Mouse (Mus musculus): Measurements from ENCODE around the gene Snx27. TPM values are rescaled to one million over a fixed set of nuclear protein-coding genes. Genes with fewer than 3 reads are reported as not detected.
A peak's percentile ranks its signal among the peaks of the same experiment; 100 is the strongest.

Snx27 gene
- polyA plus RNA-seq, 1 experiment from 2014 or later, result 40.4 TPM

DNA sequence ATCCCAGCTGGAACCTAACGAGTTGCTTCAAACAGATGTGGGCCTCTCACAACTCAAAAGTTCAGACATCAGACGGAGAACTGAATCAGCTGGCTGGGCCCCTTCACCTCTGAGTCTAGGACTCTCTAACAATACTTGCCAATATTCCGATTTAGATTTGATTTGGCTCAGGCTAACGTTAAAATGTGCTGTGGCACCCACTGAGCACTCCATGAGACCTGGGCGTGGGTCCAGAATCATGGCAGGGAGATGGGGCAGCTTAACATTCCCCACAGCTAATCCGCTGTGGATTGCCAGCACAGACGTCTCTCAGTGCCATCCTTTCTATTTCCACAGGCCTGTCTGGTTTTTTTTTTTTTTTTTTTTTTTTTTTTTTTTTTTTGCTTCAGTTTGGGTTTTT is 96.6 kb downstream of the Snx27 start:
- no peaks in the 10 kb centered on the region for H3K27me3 ChIP-seq (ENCODE audit: insufficient read depth, low read length)
- H3K9ac ChIP-seq, result no peak overlapping the region
- no peaks in the 10 kb centered on the region for H3K36me3 ChIP-seq (ENCODE audit: insufficient read depth)
- TF ChIP-seq CTCF (IDR thresholded peaks at IDR 0.05; ENCODE audit: low read depth), result no peak
- H3K4me3 ChIP-seq (ENCODE audit: low read depth, low read length), result no peak overlapping the region
- no peak overlapping the region for H3K27ac ChIP-seq (ENCODE audit: low read depth)
- DNase-seq, result no peak
- 64% methylated on average over 7 of the region's 7 CpGs for WGBS
- no peak for ATAC-seq (ENCODE audit: insufficient read depth)
- H3K4me2 ChIP-seq, result no peak overlapping the region
- H3K4me1 ChIP-seq (ENCODE audit: insufficient read depth), result no peaks in the 10 kb centered on the region
- no peaks in the 10 kb centered on the region for H3K9me3 ChIP-seq (ENCODE audit: low read depth, low read length)

DNA sequence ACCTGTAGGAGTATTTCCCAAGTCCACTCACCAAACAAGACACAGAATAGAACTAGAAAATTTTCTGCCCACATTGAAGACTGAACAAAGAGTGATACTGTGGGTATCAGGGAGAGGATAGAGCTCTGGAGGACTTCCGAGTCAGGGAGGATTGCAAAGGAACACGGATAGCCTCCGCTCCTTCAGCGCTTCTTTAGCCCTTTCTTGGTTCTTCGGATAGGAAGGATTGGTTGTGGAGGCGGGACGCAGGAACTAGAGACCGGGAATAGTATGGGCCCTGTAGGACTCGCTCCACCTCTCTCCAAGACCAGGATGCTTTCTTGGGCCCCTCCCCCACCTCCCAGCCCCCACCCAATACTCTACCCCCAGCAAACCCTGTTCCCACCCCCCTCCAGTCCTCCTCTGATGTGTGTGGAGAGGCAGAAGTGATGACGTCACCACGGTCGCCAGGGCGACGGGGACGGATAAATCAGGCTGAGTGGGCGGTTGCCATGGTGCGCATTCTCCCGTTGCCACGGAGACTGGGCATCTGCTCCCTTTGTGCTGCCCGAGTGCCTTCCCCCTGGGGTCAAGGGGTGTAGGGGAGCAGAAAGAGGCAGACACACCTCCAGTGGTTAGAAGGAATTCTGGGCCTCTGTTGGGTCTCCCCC is 98.6 kb downstream of the Snx27 start:
- no peaks in the 10 kb centered on the region for H3K4me1 ChIP-seq (ENCODE audit: insufficient read depth)
- peak; percentile 9; the same call in 1 of the 2 replicates for ATAC-seq (ENCODE audit: insufficient read depth)
- WGBS, result 33% methylated on average over 20 of the region's 20 CpGs
- H3K4me3 ChIP-seq (ENCODE audit: low read depth, low read length), result no peak overlapping the region
- no peaks in the 10 kb centered on the region for H3K9me3 ChIP-seq (ENCODE audit: low read depth, low read length)
- DNase-seq, result peak; percentile 36
- H3K4me2 ChIP-seq, result no peak overlapping the region
- no peak for TF ChIP-seq CTCF (IDR thresholded peaks at IDR 0.05; ENCODE audit: low read depth)
- no peak overlapping the region for H3K27ac ChIP-seq (ENCODE audit: low read depth)
- peaks cover 9% of the 10 kb centered on the region for H3K27me3 ChIP-seq (ENCODE audit: insufficient read depth, low read length)
- no peaks in the 10 kb centered on the region for H3K36me3 ChIP-seq (ENCODE audit: insufficient read depth)
- H3K9ac ChIP-seq, result no peak overlapping the region

DNA sequence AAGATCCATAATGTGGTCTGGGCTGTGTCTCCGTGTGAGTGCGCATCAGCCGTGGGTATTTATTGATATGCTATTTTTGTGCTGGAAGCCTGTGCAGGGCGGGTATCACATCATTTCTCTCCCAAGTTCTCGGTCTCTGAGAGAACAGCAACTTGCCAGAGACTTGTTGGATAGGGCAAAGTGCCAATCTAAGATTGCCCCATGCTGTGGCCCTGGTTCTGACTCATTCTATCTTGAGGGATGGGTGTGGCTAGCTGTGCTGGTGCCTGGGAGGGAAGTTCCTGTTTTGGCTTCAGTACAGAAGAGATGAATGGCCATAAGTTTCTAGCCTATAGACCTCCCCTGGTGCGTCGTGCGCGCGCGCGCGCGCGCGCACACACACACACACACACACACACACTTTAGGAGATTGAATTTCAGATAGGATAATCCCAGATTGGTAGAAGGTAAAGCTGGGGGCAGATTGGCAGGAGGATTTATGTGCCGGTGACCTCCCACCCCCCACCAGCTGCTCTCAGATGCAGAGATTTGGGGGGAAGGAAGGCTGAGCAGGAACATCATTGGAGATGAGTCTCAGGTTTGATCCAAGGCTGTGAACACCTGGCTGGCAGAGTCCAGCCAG is 99.6 kb downstream of the Snx27 start:
- no peak for TF ChIP-seq CTCF (IDR thresholded peaks at IDR 0.05; ENCODE audit: low read depth)
- no peak overlapping the region for H3K9ac ChIP-seq
- ATAC-seq (ENCODE audit: insufficient read depth) (no peak), DNase-seq (peak; percentile 27)
- WGBS, result 78% methylated on average over 17 of the region's 17 CpGs
- no peak overlapping the region for H3K27ac ChIP-seq (ENCODE audit: low read depth)
- H3K4me3 ChIP-seq (ENCODE audit: low read depth, low read length), result no peak overlapping the region
- no peaks in the 10 kb centered on the region for H3K36me3 ChIP-seq (ENCODE audit: insufficient read depth)
- H3K9me3 ChIP-seq (ENCODE audit: low read depth, low read length), result no peaks in the 10 kb centered on the region
- H3K27me3 ChIP-seq (ENCODE audit: insufficient read depth, low read length), result peaks cover 13% of the 10 kb centered on the region
- H3K4me2 ChIP-seq, result no peak overlapping the region
- H3K4me1 ChIP-seq (ENCODE audit: insufficient read depth), result no peaks in the 10 kb centered on the region

DNA sequence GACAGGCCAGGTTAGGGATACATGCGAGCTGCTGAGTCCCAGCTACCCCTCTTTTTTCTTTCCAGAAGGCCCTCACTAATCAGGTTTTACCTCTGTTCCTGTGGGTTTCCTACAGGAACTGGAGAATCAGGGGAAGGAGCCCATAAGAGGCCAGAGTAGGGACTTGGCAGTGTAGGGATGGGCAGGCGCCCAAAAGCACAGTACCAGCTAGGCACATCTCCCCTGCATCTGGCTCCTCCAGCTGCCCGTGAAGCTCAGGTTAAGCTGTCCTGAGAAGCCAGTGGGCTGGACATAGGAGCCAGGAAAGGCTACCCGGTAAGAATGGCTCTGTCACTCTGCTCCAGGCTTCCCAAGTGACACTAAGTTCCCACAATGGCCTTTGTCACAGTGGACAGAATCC is 101.1 kb downstream of the Snx27 start:
- Histone ChIP-seq H3K27ac (ENCODE audit: low read depth) (no peak overlapping the region), H3K4me1 (ENCODE audit: insufficient read depth) (no peaks in the 10 kb centered on the region), H3K27me3 (ENCODE audit: insufficient read depth, low read length) (peaks cover 13% of the 10 kb centered on the region), H3K9ac (no peak overlapping the region), H3K4me2 (no peak overlapping the region), H3K9me3 (ENCODE audit: low read depth, low read length) (no peaks in the 10 kb centered on the region), H3K36me3 (ENCODE audit: insufficient read depth) (no peaks in the 10 kb centered on the region), H3K4me3 (ENCODE audit: low read depth, low read length) (no peak overlapping the region)
- DNase-seq, result no peak
- WGBS, result 61% methylated on average over 4 of the region's 4 CpGs
- TF ChIP-seq CTCF (IDR thresholded peaks at IDR 0.05; ENCODE audit: low read depth), result no peak
- ATAC-seq (ENCODE audit: insufficient read depth), result no peak

DNA sequence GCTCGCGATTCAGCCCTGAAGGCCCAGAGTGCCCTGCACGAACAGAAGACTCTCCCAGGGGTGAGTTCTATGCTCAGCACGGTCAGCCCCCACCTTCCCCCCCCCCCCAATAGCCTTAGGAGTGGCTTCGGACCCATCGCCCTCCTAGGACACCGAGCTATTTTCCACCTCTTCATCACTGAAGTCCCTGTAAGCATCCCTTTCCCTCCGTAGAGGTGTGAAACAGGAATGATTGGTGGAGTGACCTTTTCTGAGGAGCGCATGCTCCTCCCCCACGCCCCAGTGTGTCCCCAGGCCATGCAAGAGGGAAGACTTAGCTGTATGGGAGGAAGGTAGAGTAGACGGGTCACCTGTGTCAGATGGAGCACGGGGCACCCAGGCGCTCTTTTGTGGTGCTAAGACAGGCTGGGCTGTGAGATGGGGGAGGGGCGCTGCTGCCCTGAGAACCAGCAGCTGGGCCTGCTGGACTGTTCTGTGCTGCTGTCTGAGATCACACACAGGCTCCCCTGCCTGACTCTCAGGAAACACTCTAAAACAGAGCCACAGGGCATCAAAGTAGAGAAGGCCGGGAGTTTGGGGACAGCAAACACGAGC is 102.1 kb downstream of the Snx27 start, which contains the start of gene Riiad1:
Gene Riiad1 (minus strand): TSS at position 51 of the 594 bp plus-strand sequence.
- Histone ChIP-seq H3K27ac (ENCODE audit: low read depth) (no peak within 1 kb of the TSS), H3K27me3 (ENCODE audit: insufficient read depth, low read length) (peaks cover 13% of the 10 kb centered on the region), H3K9me3 (ENCODE audit: low read depth, low read length) (no peaks in the 10 kb centered on the region), H3K4me2 (peak within 1 kb of the TSS; percentile 36; the same call in 1 of the 2 replicates), H3K4me3 (ENCODE audit: low read depth, low read length) (no peak within 1 kb of the TSS), H3K4me1 (ENCODE audit: insufficient read depth) (no peaks in the 10 kb centered on the region), H3K9ac (no peak within 1 kb of the TSS), H3K36me3 (ENCODE audit: insufficient read depth) (no peaks in the 10 kb centered on the region)
- DNase-seq (no peak), ATAC-seq (ENCODE audit: insufficient read depth) (no peak)
- 12% methylated on average over 16 of the region's 16 CpGs for WGBS
- TF ChIP-seq CTCF (IDR thresholded peaks at IDR 0.05; ENCODE audit: low read depth), result no peak

DNA sequence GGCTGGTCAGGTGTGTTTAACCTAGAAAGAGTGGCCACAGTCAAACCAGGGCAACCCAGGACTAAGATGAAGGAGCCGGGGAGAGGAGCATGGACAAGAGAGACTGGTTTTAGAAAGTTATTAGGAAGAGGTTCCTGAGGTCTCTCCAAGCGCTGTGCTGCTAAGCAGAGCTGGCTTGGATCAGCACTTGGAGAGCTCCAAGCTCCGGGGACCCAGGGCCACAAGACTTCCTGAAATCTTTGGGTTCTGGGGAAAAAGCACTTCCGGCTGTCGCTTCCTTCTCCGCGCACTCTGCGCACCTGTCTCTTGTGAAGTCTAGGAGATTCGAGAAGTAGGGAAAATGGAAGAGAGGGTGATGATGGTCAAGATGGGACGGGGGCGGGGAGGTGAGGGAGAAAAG is 103.0 kb downstream of the Snx27 start:
- Histone ChIP-seq H3K9me3 (ENCODE audit: low read depth, low read length) (no peaks in the 10 kb centered on the region), H3K4me1 (ENCODE audit: insufficient read depth) (no peaks in the 10 kb centered on the region), H3K4me3 (ENCODE audit: low read depth, low read length) (no peak overlapping the region), H3K27me3 (ENCODE audit: insufficient read depth, low read length) (peaks cover 13% of the 10 kb centered on the region), H3K36me3 (ENCODE audit: insufficient read depth) (no peaks in the 10 kb centered on the region), H3K27ac (ENCODE audit: low read depth) (no peak overlapping the region), H3K4me2 (peak overlapping the region; percentile 36; the same call in 1 of the 2 replicates), H3K9ac (no peak overlapping the region)
- DNase-seq, result peak; percentile 75
- no peak for ATAC-seq (ENCODE audit: insufficient read depth)
- WGBS, result 3% methylated on average over 11 of the region's 11 CpGs
- TF ChIP-seq CTCF (IDR thresholded peaks at IDR 0.05; ENCODE audit: low read depth), result no peak

DNA sequence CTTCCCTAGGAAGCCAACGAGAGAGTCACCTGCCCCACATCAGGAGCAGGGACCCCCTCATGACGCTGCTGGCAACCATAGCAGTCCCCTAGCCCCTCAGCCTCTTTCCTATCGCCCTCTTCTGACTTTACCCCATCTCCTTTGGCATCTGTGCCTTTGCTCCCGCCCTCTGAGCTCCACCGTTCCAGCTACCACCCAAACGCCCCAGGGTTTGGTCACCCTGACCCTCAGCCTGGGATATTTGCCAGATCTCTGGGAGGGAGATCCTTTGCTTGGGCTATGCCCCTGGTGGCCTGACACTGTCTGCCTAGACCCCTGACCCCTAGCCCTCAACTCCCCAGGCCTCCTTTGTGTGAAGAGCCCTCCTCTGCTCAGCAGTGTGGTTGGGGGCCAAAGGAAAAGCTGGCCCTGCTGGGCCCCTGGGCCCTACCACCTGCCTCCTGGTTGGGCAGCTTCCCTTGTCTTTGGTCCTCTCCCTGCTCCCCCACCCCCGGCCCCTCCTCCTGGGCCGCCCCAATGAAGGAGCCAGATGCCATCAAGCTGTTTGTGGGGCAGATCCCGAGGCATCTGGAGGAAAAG is 103.8 kb downstream of the Snx27 start:
- ATAC-seq (ENCODE audit: insufficient read depth) (no peak), DNase-seq (no peak)
- Histone ChIP-seq H3K27me3 (ENCODE audit: insufficient read depth, low read length) (peaks cover 13% of the 10 kb centered on the region), H3K9me3 (ENCODE audit: low read depth, low read length) (no peaks in the 10 kb centered on the region), H3K4me2 (no peak overlapping the region), H3K36me3 (ENCODE audit: insufficient read depth) (no peaks in the 10 kb centered on the region), H3K27ac (ENCODE audit: low read depth) (no peak overlapping the region), H3K4me3 (ENCODE audit: low read depth, low read length) (no peak overlapping the region), H3K4me1 (ENCODE audit: insufficient read depth) (no peaks in the 10 kb centered on the region), H3K9ac (no peak overlapping the region)
- TF ChIP-seq CTCF (IDR thresholded peaks at IDR 0.05; ENCODE audit: low read depth), result no peak
- WGBS, result 14% methylated on average over 9 of the region's 9 CpGs
